Mouse (Mus musculus): ENCODE measurements around the gene Meioc. TPM values are rescaled to one million over a fixed set of nuclear protein-coding genes. Genes with fewer than 3 reads are reported as not detected.

Gene Meioc
- polyA plus RNA-seq, 1 experiment from 2014 or later, result 1.3 TPM

DNA sequence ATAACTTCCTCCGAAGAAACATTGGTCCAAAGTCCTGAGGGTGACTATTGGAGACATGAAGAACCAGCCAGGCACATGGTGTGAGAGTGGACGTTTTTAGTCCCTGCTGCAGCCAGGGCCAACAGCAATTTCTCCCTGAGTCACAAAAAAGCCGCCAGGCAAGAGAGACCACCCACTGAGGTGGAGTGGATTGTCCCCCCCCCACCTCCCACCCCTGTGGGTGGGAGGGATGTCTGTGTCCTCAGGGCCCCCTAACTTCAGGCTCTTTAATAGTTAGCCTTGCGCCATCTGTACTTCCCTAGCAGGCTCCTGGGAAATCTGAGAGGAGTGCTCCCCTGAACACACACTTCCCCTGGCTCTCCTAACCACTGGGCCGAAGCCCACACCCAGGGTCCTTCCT lies 32.3 kb upstream of the Meioc start:
- H3K9ac ChIP-seq (ENCODE audit: low read length), result no peak overlapping the region
- peaks cover 32% of the 10 kb centered on the region for H3K4me1 ChIP-seq (replicated peaks; ENCODE audit: control insufficient read depth, insufficient read depth, low read length)
- ATAC-seq (replicated peaks; ENCODE audit: low FRiP score, low TSS enrichment, low read depth) (no peak), DNase-seq (ENCODE audit: low spot score) (no peak)
- no peak overlapping the region for H3K27ac ChIP-seq (ENCODE audit: low read depth)
- no peaks in the 10 kb centered on the region for H3K27me3 ChIP-seq (replicated peaks; ENCODE audit: control insufficient read depth, insufficient read depth, low read length)
- H3K4me3 ChIP-seq (ENCODE audit: low read depth, low read length), result no peak overlapping the region
- H3K36me3 ChIP-seq (ENCODE audit: control insufficient read depth, insufficient read depth, low read length), result no peaks in the 10 kb centered on the region
- WGBS, result 22% methylated on average over 5 of the region's 5 CpGs
- no peak overlapping the region for H3K4me2 ChIP-seq (ENCODE audit: low read length)
- H3K9me3 ChIP-seq (ENCODE audit: control insufficient read depth, low read length), result no peaks in the 10 kb centered on the region

GRCm38 (mm10) chr11:102632725-102633124 lies 30.8 kb upstream of the Meioc start:
- no peaks in the 10 kb centered on the region for H3K36me3 ChIP-seq (ENCODE audit: control insufficient read depth, insufficient read depth, low read length)
- no peaks in the 10 kb centered on the region for H3K27me3 ChIP-seq (replicated peaks; ENCODE audit: control insufficient read depth, insufficient read depth, low read length)
- peaks cover 32% of the 10 kb centered on the region for H3K4me1 ChIP-seq (replicated peaks; ENCODE audit: control insufficient read depth, insufficient read depth, low read length)
- peak overlapping the region; percentile 37 for H3K4me2 ChIP-seq (ENCODE audit: low read length)
- no peak for ATAC-seq (replicated peaks; ENCODE audit: low FRiP score, low TSS enrichment, low read depth)
- H3K4me3 ChIP-seq (ENCODE audit: low read depth, low read length), result no peak overlapping the region
- peak overlapping the region; percentile 22; the same call in 1 of the 2 replicates for H3K27ac ChIP-seq (ENCODE audit: low read depth)
- WGBS, result under 1% methylated on average over 12 of the region's 13 CpGs
- H3K9me3 ChIP-seq (ENCODE audit: control insufficient read depth, low read length), result no peaks in the 10 kb centered on the region
- H3K9ac ChIP-seq (ENCODE audit: low read length), result no peak overlapping the region
- no peak for DNase-seq (ENCODE audit: low spot score)

DNA sequence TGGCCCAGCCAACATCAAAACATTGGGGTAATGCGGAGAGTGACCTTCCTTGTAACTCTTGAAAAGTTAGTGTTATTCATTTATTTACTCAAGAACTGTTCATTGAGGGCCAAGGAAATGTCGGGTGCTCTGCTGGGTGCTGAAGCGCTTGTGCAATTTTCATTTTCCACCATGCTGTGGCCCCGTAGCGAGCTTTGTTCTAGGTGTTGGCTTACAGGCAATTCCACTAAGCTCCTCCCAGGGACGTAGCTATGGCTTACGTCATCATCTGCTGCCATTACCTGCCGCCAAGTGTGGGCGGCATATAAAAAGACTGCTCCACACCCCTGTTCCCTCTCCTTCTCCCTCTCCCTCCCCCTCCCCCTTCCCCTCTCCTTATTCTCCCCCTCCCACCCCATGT lies 30.1 kb upstream of the Meioc start:
- H3K4me3 ChIP-seq (ENCODE audit: low read depth, low read length), result no peak overlapping the region
- 26% methylated on average over 9 of the region's 9 CpGs for WGBS

DNA sequence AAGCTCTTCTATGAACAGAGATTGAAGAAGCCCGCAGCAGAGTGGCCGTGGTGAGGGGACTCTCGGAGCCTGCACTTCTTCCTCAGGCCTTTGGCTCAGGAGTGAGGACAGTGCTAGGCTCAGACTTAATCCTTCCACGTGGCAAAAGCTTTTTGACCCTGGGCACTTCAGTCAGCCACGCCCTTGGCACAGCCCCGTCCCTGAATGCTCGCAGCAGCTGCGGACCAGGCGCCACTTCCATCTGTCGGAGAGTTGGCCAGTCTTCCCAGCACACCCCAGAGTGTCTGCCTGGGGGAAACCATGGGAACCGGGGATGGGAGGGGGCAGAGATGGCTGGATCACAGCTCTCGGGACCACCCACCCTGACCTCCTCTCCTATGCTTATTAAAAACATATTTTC lies 26.6 kb upstream of the Meioc start:
- peaks cover 13% of the 10 kb centered on the region for H3K4me1 ChIP-seq (replicated peaks; ENCODE audit: control insufficient read depth, insufficient read depth, low read length)
- no peaks in the 10 kb centered on the region for H3K36me3 ChIP-seq (ENCODE audit: control insufficient read depth, insufficient read depth, low read length)
- no peak overlapping the region for H3K9ac ChIP-seq (ENCODE audit: low read length)
- H3K4me3 ChIP-seq (ENCODE audit: low read depth, low read length), result no peak overlapping the region
- no peaks in the 10 kb centered on the region for H3K27me3 ChIP-seq (replicated peaks; ENCODE audit: control insufficient read depth, insufficient read depth, low read length)
- no peak overlapping the region for H3K27ac ChIP-seq (ENCODE audit: low read depth)
- 50% methylated on average over 12 of the region's 12 CpGs for WGBS
- no peak overlapping the region for H3K4me2 ChIP-seq (ENCODE audit: low read length)
- DNase-seq (ENCODE audit: low spot score) (no peak), ATAC-seq (replicated peaks; ENCODE audit: low FRiP score, low TSS enrichment, low read depth) (no peak)
- H3K9me3 ChIP-seq (ENCODE audit: control insufficient read depth, low read length), result no peaks in the 10 kb centered on the region

More for the DNA sequence above, 30.1 kb upstream of the Meioc start:
- H3K27me3 ChIP-seq (replicated peaks; ENCODE audit: control insufficient read depth, insufficient read depth, low read length), result no peaks in the 10 kb centered on the region
- H3K9me3 ChIP-seq (ENCODE audit: control insufficient read depth, low read length), result no peaks in the 10 kb centered on the region
- no peak overlapping the region for H3K9ac ChIP-seq (ENCODE audit: low read length)
- ATAC-seq (replicated peaks; ENCODE audit: low FRiP score, low TSS enrichment, low read depth) (0 out of 2 replicates have a peak, but pooled peaks have one; percentile 22), DNase-seq (ENCODE audit: low spot score) (no peak)
- H3K4me2 ChIP-seq (ENCODE audit: low read length), result peak overlapping the region; percentile 37
- peaks cover 32% of the 10 kb centered on the region for H3K4me1 ChIP-seq (replicated peaks; ENCODE audit: control insufficient read depth, insufficient read depth, low read length)
- H3K27ac ChIP-seq (ENCODE audit: low read depth), result no peak overlapping the region; the same call in 1 of the 2 replicates
- no peaks in the 10 kb centered on the region for H3K36me3 ChIP-seq (ENCODE audit: control insufficient read depth, insufficient read depth, low read length)

DNA sequence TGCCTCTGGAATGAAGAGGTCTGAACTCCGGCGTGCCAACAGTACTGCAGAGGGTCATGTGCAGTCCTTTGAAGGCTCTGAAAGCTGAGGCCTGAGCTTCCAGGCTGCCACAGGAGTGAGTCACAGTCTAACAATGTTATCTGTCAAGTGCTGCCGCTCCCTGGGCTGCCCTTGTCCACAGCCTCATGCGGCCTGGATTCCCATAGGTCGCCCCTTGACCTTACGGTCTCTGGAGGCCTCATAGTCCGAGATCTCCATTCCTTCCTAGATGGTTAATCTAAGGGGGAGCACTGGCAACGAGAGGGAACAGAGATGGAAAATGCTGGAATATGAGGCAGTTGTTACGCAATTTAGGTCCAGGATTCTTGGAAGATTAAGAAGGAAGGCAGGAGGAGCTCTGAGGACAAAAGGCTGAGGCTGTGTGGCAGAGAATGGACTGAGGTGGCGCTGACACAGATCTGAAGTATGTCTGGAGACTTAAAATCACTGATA lies 19.6 kb upstream of the Meioc start:
- DNase-seq (ENCODE audit: low spot score) (no peak), ATAC-seq (replicated peaks; ENCODE audit: low FRiP score, low TSS enrichment, low read depth) (peak; percentile 60)
- H3K4me1 ChIP-seq (replicated peaks; ENCODE audit: control insufficient read depth, insufficient read depth, low read length), result peaks cover 7% of the 10 kb centered on the region; the same call in 1 of the 2 replicates
- 0 out of 2 replicates have a peak overlapping the region, but pooled peaks have one; percentile 1 for H3K27ac ChIP-seq (ENCODE audit: low read depth)
- H3K27me3 ChIP-seq (replicated peaks; ENCODE audit: control insufficient read depth, insufficient read depth, low read length), result no peaks in the 10 kb centered on the region
- H3K4me3 ChIP-seq (ENCODE audit: low read depth, low read length), result no peak overlapping the region
- H3K9me3 ChIP-seq (ENCODE audit: control insufficient read depth, low read length), result no peaks in the 10 kb centered on the region
- no peaks in the 10 kb centered on the region for H3K36me3 ChIP-seq (ENCODE audit: control insufficient read depth, insufficient read depth, low read length)
- no peak overlapping the region for H3K9ac ChIP-seq (ENCODE audit: low read length)
- no peak overlapping the region for H3K4me2 ChIP-seq (ENCODE audit: low read length)
- 35% methylated on average over 10 of the region's 10 CpGs for WGBS

DNA sequence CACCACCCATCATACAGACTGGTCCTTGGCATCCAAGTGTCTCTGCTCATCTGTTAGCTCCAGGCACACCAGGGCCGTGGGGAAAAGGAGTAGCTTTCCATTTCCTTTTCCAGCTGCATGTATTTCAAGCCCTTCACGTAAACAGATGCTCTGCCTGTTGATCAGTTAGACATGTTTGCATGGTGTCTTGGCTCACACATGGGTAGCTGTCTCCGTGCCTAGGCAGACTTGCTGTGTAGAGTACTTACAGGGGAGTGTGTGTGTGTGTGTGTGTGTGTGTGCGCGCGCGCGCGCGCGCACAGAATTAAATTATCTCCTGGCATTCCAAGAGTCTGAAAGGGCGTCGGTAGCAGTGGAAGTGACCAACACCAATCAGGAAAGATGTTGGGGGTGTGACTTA lies 17.3 kb upstream of the Meioc start:
- Histone ChIP-seq H3K27ac (ENCODE audit: low read depth) (peak overlapping the region; percentile 27; the same call in 1 of the 2 replicates), H3K4me3 (ENCODE audit: low read depth, low read length) (no peak overlapping the region)
- ATAC-seq (replicated peaks; ENCODE audit: low FRiP score, low TSS enrichment, low read depth), result no peak

DNA sequence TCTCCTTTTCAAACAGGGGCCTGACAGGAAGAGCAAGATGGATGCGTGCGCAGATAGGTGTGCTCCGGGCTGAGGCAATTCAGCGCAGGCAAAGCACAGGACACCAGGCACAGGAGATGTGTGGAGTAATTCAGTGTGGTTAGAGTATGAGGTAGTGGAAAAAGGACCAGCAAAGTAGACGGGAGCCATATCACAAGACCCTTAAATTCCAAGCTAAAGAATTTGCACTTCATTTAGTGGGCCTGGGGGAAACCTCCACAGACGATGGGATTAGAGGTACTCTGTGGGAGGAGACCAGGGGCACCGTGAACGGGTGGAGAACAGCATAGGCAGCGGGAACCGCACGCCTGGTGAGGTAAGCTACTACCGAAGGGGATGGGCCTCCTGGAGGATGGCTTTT lies 15.6 kb upstream of the Meioc start:
- H3K27me3 ChIP-seq (replicated peaks; ENCODE audit: control insufficient read depth, insufficient read depth, low read length), result no peaks in the 10 kb centered on the region
- ATAC-seq (replicated peaks; ENCODE audit: low FRiP score, low TSS enrichment, low read depth) (no peak), DNase-seq (ENCODE audit: low spot score) (no peak)
- no peaks in the 10 kb centered on the region for H3K36me3 ChIP-seq (ENCODE audit: control insufficient read depth, insufficient read depth, low read length)
- H3K4me1 ChIP-seq (replicated peaks; ENCODE audit: control insufficient read depth, insufficient read depth, low read length), result peaks cover 7% of the 10 kb centered on the region; the same call in 1 of the 2 replicates
- no peaks in the 10 kb centered on the region for H3K9me3 ChIP-seq (ENCODE audit: control insufficient read depth, low read length)
- H3K27ac ChIP-seq (ENCODE audit: low read depth), result no peak overlapping the region
- H3K9ac ChIP-seq (ENCODE audit: low read length), result no peak overlapping the region
- H3K4me3 ChIP-seq (ENCODE audit: low read depth, low read length), result no peak overlapping the region
- H3K4me2 ChIP-seq (ENCODE audit: low read length), result no peak overlapping the region
- WGBS, result 72% methylated on average over 12 of the region's 12 CpGs

More for the DNA sequence above, 17.3 kb upstream of the Meioc start:
- no peaks in the 10 kb centered on the region for H3K9me3 ChIP-seq (ENCODE audit: control insufficient read depth, low read length)
- H3K27me3 ChIP-seq (replicated peaks; ENCODE audit: control insufficient read depth, insufficient read depth, low read length), result no peaks in the 10 kb centered on the region
- 68% methylated on average over 13 of the region's 13 CpGs for WGBS
- H3K36me3 ChIP-seq (ENCODE audit: control insufficient read depth, insufficient read depth, low read length), result no peaks in the 10 kb centered on the region
- no peak for DNase-seq (ENCODE audit: low spot score)
- H3K9ac ChIP-seq (ENCODE audit: low read length), result no peak overlapping the region
- no peak overlapping the region for H3K4me2 ChIP-seq (ENCODE audit: low read length)
- H3K4me1 ChIP-seq (replicated peaks; ENCODE audit: control insufficient read depth, insufficient read depth, low read length), result peaks cover 7% of the 10 kb centered on the region; the same call in 1 of the 2 replicates

DNA sequence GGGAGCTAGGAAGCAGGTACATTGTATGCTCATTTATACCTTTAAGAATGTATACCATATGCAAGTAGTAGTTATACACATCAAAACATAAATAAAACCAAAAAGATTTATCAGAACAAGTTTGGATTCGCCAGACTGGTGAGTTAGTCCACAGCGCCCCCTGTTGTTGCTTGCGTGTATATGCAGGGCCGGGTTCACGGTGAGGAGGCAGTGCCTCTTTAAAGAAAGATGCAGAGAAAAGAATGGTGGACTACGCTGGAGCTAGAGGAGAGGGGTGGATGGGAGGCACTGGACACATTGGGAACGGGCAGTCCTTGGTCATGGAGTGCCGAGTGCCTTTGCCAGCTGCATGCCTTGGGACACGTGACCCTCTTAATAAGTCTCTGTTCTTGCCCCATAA lies 12.1 kb upstream of the Meioc start:
- no peaks in the 10 kb centered on the region for H3K36me3 ChIP-seq (ENCODE audit: control insufficient read depth, insufficient read depth, low read length)
- no peak overlapping the region for H3K27ac ChIP-seq (ENCODE audit: low read depth)
- H3K9me3 ChIP-seq (ENCODE audit: control insufficient read depth, low read length), result no peaks in the 10 kb centered on the region
- H3K27me3 ChIP-seq (replicated peaks; ENCODE audit: control insufficient read depth, insufficient read depth, low read length), result no peaks in the 10 kb centered on the region
- H3K4me3 ChIP-seq (ENCODE audit: low read depth, low read length), result 0 out of 2 replicates have a peak overlapping the region, but pooled peaks have one; percentile 1
- no peak overlapping the region for H3K9ac ChIP-seq (ENCODE audit: low read length)
- H3K4me1 ChIP-seq (replicated peaks; ENCODE audit: control insufficient read depth, insufficient read depth, low read length), result peaks cover 8% of the 10 kb centered on the region; the same call in 1 of the 2 replicates
- 0 out of 2 replicates have a peak overlapping the region, but pooled peaks have one; percentile 11 for H3K4me2 ChIP-seq (ENCODE audit: low read length)
- peak; percentile 89 for DNase-seq (ENCODE audit: low spot score)
- WGBS, result 6% methylated on average over 9 of the region's 9 CpGs
- 0 out of 2 replicates have a peak, but pooled peaks have one; percentile 21 for ATAC-seq (replicated peaks; ENCODE audit: low FRiP score, low TSS enrichment, low read depth)

DNA sequence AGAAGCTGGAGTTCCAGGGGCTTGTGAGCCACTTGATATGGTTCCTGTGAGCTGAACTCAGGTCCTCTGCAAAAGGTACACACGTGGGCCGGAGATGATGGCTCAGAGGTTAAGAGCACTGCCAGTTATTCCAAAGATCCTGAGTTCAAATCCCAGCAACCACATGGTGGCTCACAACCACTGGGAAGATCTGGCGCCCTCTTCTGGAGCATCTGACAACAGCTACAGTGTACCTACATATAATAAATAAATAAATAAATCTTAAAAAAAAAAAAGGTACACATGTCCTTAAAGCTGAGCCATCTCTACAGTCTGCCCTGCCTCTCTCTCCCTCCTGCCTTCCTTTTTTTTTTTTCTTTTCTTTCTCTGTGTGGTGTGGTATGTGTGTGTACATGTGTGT lies 10.7 kb upstream of the Meioc start:
- whole genome bisulfite sequencing, result 77% methylated on average over 3 of the region's 3 CpGs
- Histone ChIP-seq H3K4me2 (ENCODE audit: low read length) (no peak overlapping the region), H3K9ac (ENCODE audit: low read length) (no peak overlapping the region), H3K27ac (ENCODE audit: low read depth) (no peak overlapping the region), H3K4me3 (ENCODE audit: low read depth, low read length) (no peak overlapping the region), H3K27me3 (replicated peaks; ENCODE audit: control insufficient read depth, insufficient read depth, low read length) (no peaks in the 10 kb centered on the region), H3K9me3 (ENCODE audit: control insufficient read depth, low read length) (no peaks in the 10 kb centered on the region), H3K4me1 (replicated peaks; ENCODE audit: control insufficient read depth, insufficient read depth, low read length) (peaks cover 5% of the 10 kb centered on the region; the same call in 1 of the 2 replicates), H3K36me3 (ENCODE audit: control insufficient read depth, insufficient read depth, low read length) (no peaks in the 10 kb centered on the region)
- no peak for ATAC-seq (replicated peaks; ENCODE audit: low FRiP score, low TSS enrichment, low read depth)
- peak; percentile 54 for DNase-seq (ENCODE audit: low spot score)

Data from intestine, embryonic 14.5 days (tissue).